Mouse (Mus musculus) right cerebral cortex, postnatal 4 days (tissue): ENCODE results near the gene Myl7.
A peak's percentile ranks its signal among the peaks of the same experiment; 100 is the strongest.

Experiments used
- DNase-seq: peaks from one replicate; pipeline ENCODE4 v3.0.0-alpha.2; 2022

Myl7 gene

DNA sequence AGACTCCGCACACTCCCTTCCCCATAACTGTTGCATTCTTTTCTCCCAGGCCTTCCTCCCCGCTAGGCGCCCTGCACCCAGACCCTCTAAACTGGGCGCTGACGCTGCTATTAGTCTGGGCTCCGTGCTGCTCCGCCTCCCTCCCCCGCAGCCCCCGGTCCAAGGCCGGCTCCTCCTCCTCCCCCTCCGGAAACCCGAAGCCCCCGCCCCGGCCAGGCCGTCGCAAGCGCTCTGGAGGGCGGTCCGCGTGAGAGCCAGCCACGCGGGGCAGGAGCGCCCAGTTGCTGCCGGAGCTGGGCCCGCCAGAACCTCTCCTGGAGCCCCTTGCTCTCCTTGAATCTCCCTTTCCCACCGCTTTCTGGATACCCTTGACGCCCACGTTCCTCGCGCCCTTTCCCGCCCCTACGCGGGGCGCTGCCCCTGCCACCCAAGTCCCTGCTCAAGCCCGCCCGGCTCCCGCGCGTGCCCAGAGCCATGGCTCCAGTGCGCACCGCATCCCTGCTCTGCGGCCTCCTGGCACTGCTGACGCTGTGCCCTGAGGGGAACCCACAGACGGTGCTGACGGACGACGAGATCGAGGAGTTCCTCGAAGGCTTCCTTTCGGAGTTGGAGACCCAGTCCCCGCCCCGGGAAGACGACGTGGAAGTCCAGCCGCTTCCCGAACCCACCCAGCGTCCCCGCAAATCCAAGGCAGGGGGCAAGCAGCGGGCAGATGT is 36.7 kb downstream of the Myl7 start, which contains the start of gene Aebp1:
Gene Aebp1 (plus strand): TSS at position 270 of the 716 bp plus-strand sequence.
- DNase-seq, result peak; percentile 35

DNA sequence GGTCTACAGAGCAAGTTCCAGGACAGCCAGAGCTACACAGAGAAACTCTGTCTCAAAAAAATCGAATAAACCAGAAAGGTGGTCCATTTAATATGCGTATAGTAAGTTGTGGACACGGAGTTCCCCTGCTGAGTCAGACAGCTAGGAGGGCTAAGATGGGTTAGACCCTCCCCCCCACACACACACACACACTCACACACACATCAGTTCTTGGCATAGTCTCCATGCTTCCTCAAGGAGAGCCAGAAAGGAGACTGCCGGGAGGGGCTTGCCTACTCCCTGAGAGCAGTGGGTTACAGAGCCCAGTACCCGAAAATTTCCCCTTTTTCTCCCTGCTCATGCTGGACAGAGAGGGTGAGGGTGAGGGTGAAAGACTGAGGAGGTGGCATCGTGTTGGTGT is 37.9 kb downstream of the Myl7 start:
- no peak for DNase-seq

GRCm38 (mm10) chr11:5859883-5860550 is 38.6 kb downstream of the Myl7 start:
- DNase-seq, result no peak

DNA sequence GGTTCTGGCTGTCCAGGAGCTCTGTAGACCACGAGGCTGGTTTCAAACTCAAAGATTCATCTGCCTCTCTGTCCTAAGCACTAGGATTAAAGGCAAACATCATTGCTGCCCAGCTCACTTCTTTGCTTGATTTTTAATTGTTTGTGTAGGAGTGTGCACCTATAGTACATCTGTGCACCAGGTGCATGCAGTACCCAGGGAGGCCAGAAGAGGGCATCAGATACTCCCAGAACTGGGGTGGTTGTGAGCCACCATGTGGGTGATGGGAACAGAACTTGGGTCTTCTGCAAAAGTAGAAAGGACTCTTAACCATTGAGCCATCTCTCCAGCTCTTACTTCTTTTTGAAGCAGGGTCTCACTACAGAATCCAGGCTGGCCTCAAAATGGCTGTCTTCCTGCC is 39.9 kb downstream of the Myl7 start:
- DNase-seq, result no peak

DNA sequence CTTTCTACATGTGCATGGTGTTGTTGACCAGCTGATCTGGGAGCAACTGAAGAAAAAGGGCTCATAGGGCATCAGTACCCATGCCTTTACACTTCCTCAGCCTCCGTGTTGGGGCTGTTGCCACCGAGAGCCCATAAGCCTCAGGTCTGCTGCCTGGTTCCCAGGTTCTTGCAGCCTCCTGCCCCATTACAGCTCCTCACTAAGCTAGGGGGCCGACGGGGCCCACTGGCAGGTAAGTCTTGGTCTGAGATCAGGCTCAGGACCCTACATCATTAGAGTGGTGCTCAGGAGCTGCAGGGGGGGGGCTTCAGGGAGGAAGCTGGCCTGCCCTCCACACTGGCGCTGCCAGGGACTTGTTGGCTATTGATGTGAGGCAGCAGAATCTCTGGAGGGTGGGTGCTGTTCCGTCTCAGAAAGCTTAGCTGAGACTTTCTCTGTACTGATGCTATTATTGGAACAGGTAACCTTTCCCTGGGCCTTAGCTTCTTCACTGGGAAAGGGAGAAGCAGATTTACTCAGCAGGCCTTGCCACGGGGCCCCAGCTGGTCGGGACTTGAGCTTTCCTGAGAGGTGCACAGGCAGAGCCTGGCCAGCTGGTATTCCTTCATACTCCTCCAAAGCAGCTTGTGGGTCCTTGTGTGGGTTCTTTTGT is 42.0 kb downstream of the Myl7 start:
- no peak for DNase-seq

GRCm38 (mm10) chr11:5855902-5856301 is 42.7 kb downstream of the Myl7 start:
- DNase-seq, result peak; percentile 44

DNA sequence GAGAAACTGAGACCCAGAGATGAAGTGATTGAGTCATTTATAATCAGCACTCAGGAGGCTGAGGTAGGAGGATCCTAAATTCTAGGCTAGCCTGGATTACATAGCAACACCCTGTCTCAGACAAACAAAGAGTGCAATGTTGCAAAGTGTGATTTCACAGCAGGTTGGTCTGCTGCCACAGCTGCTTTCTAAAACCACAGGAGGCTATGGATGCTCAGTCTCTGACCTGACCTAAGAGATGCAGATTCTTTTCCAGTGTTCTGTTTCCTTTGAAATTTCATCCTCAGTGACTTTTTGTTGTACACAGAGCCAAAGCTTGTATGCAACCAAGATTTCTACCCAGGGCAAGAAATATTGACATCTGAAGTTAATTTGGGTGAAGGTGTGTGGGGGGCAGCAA is 43.1 kb downstream of the Myl7 start:
- DNase-seq, result no peak

DNA sequence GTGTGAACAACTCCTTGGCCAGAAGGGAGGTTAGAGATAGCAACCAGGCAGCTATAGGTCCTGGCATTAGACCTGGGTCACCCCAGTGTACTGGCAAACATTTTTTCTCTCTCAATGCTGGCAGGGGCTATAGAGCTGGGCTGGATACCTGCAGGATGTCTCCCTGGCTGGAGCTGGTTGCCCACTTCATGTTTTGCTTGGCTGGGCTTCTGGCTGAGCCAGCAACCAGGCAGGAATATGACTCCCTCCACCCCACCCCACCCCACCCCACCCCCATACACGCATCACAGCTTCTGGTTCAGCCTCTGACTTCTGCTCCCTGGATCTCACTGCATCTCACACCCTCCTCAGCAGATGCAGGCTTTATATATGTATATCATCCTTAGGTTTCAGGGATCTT is 46.3 kb downstream of the Myl7 start:
- DNase-seq, result no peak

DNA sequence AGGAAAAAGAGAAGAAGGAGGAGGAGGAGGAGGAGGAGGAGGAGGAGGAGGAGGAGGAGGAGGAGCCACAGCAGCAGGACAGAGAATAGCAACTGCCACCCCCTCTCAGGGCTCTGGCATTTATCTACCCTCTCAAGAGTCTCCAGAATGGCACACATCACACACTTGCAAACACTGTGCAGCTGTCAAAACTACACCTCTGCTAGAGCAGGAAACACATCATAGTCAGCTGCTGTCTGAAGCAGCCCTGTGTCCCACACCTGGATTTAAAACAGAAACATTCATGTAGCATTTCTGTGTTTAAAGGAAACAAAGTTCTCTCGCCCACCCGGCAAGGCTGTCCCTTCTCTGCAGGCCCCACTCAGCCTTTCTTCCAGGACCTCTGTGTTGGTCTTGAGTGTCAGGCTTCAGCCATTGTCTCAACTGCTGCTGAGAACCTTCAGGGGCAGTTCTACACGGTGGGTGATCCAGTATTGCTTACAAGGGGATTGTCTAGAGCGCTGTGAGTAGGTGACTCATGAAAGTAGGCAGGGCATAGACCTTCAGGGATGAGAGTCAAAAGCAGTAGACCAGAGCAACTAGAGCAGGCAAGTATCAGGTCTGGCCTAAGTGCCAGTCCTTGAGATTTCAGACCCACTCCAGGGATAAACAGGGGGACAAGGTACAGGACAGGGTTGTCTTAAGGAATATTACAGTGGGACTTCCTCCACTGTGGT is 47.4 kb downstream of the Myl7 start:
- DNase-seq, result no peak

- DNase-seq, result no peak
These were observed 48.1 kb downstream of the Myl7 start for GRCm38 (mm10) chr11:5850452-5850851.

DNA sequence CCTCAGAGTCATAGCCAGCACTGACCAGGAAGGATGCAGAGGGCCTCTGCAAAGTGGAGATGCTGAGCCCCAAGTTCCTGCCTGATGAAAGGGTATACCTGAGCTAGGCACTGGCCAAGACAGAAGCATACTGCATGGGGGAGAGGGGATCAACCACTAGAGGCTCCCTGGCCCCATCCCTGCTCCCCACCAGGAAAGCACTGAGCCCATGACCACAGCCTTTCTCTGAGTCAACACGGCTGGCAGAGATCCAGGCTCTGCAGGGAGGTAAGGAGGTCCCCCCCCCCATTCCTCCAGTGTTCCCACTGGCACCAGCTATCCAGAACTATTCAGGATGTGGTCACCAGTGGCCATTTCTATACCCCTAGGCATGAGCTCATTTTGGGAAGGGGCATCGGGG is 49.3 kb downstream of the Myl7 start:
- DNase-seq, result peak; percentile 41

- peak; percentile 45 for DNase-seq
These were observed 49.8 kb downstream of the Myl7 start for GRCm38 (mm10) chr11:5848741-5849140.

DNA sequence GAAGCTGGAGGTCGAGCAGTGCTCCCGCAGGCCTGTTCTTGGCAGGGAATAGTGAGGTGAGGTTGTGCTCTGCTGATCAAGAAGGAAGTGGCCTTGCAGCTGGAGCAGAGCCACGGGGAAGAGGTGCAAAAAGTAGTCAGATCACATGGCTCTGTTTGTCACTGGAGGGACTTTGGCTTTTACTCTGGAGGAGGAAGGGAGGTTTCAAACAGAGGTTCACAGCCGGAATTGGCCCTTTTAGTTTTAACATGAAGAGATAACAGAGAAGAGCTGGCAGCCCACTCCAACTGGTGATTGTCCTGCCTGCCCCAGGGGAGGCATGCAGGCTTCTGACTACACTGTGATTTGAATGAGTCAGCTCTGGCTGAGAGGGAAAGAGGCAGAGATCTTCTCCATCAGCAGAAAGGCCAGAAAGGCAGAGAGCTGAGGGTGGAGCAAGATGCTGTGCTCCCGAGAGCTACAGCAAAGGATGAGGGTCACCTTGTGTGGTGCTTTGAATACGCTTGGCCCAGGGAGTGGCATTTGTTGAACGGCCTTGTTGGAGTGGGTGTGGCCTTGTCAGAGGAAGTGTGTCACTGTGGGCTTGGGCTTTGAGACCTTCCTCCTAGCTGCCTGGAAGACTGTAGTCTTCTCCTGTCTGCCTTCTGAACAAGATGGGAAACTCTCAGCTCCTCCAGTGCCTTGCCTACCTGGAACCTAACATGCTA is 51.8 kb downstream of the Myl7 start:
- DNase-seq, result no peak
